In the genomic region with DNA sequence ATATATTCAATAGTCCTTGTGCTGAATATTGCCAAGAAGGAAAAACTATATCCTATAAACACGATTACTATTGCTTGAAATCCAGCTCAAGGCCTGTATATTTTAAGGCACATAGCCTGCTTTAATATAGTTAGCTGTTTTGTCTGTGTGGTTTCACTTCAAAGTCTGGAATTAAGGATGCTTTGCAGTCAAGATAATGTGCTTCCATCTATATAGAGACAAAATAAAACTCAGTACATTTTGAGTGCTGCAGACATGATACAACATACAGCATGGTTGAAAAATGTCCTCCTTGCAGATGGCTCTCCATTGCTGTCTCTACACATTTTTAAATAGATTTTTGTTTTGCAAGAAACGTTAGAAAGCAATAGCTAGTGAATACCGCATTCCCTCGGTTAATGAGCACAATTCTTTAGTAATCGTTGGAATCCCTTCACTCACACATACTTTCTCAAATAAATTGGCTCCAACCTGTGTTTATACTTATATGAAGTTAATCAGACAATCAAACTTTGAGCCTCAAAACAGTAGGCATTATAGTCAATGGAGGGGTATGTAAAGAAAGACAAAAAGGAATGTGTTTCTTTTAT, we compare ENCODE assay signal across 13 mouse cellular contexts.
DNase-seq lines count a peak whose midpoint lies in the region; ATAC-seq and TF ChIP-seq lines count a peak whose summit lies in the region.
"Had no signal": no experiment of that assay in that cellular context is flagged by ENCODE, and none has a peak within 500 bp of the region (broad histone marks: within the 10 kb centered on the region; RNA-seq: fewer than 3 reads in every experiment).

No protein-coding gene starts in this region.

- H3K27me3 ChIP-seq in hindbrain, embryonic 11.5 days (ENCODE audit: control insufficient read depth, insufficient read depth, low read length) = peaks cover 5% of the 10 kb centered on the region; the same call in 1 of the 2 replicates
- H3K27me3 ChIP-seq in midbrain, postnatal 0 days (ENCODE audit: insufficient read depth, low read length) = no peaks in the 10 kb centered on the region

- peak overlapping the region; percentile 90 for H3K4me3 ChIP-seq in hindbrain, embryonic 11.5 days (ENCODE audit: low read depth, low read length)
- H3K4me3 ChIP-seq in midbrain, postnatal 0 days (ENCODE audit: low read depth, low read length) = peak overlapping the region; percentile 78

- no peaks in the 10 kb centered on the region for H3K36me3 ChIP-seq in hindbrain, embryonic 11.5 days (ENCODE audit: control insufficient read depth, insufficient read depth, low read length)
- no peaks in the 10 kb centered on the region; the same call in 1 of the 2 replicates for H3K36me3 ChIP-seq in midbrain, postnatal 0 days (ENCODE audit: insufficient read depth, low read length)
- H3K36me3 ChIP-seq: limb, embryonic 12.5 days had no signal

- no peak for TF ChIP-seq POLR2A in brain, embryonic 14.5 days (IDR thresholded peaks at IDR 0.05; ENCODE audit: borderline replicate concordance, extremely low read depth, insufficient read depth, insufficient read length, poor library complexity, severe bottlenecking)

- peak overlapping the region; percentile 60 for H3K4me2 ChIP-seq in hindbrain, embryonic 11.5 days (replicated peaks; ENCODE audit: low read depth, low read length)
- H3K4me2 ChIP-seq in midbrain, postnatal 0 days (ENCODE audit: low read depth, low read length, poor library complexity, severe bottlenecking) = peak overlapping the region; percentile 79

- ATAC-seq in hindbrain, embryonic 11.5 days (ENCODE audit: low FRiP score) = no peak
- ATAC-seq in midbrain, postnatal 0 days (ENCODE audit: low FRiP score) = no peak

- peak; percentile 52 for DNase-seq in cerebellum, adult 9-10 months
- no peak for DNase-seq in cerebellum, adult 11 months
- DNase-seq in brain, embryonic 14.5 days (ENCODE audit: low read depth) = peak; percentile 55
- peak; percentile 43 for DNase-seq in hindbrain, embryonic 11.5 days (ENCODE audit: low spot score)
- DNase-seq in midbrain, postnatal 0 days (ENCODE audit: low spot score) = no peak
- no peak for DNase-seq in right cerebral cortex, postnatal 10 days (ENCODE audit: low spot score in 2 of 2)
- DNase-seq in thymus, postnatal 14 days = no peak
- DNase-seq in lung, postnatal 14 days = no peak
- DNase-seq: adrenal gland, postnatal 25 days; cerebellum, adult 8-10 months; heart, postnatal 14 days; lung, embryonic 14.5 days had no signal

- H3K27ac ChIP-seq in hindbrain, embryonic 11.5 days (ENCODE audit: low read depth, low read length) = peak overlapping the region; percentile 100
- H3K27ac ChIP-seq in midbrain, postnatal 0 days (ENCODE audit: low read depth, low read length) = peak overlapping the region; percentile 100
- H3K27ac ChIP-seq: limb, embryonic 12.5 days had no signal

- no peak for TF ChIP-seq CTCF in brain, embryonic 14.5 days (IDR thresholded peaks at IDR 0.05; ENCODE audit: borderline replicate concordance, extremely low read depth, insufficient read depth, insufficient read length)
- TF ChIP-seq CTCF in midbrain, postnatal 0 days (IDR thresholded peaks at IDR 0.05) = no peak

- H3K9me3 ChIP-seq in hindbrain, embryonic 11.5 days (ENCODE audit: control insufficient read depth, low read length) = no peaks in the 10 kb centered on the region
- H3K9me3 ChIP-seq in midbrain, postnatal 0 days (ENCODE audit: low read length) = no peaks in the 10 kb centered on the region
- H3K9me3 ChIP-seq: limb, embryonic 12.5 days had no signal

- H3K9ac ChIP-seq in hindbrain, embryonic 11.5 days (ENCODE audit: low read depth, low read length) = peak overlapping the region; percentile 96
- H3K9ac ChIP-seq in midbrain, postnatal 0 days (replicated peaks; ENCODE audit: low read length, poor library complexity, severe bottlenecking) = peak overlapping the region; percentile 100
- H3K9ac ChIP-seq: limb, embryonic 12.5 days; lung, embryonic 14.5 days had no signal

- no peaks in the 10 kb centered on the region for H3K4me1 ChIP-seq in hindbrain, embryonic 11.5 days (replicated peaks; ENCODE audit: control insufficient read depth, insufficient read depth, low read length)
- H3K4me1 ChIP-seq in midbrain, postnatal 0 days (ENCODE audit: insufficient read depth, low read length) = no peaks in the 10 kb centered on the region

- 6% methylated on average over 5 of the region's 5 CpGs for WGBS in hindbrain, embryonic 11.5 days
- 4% methylated on average over 5 of the region's 5 CpGs for WGBS in midbrain, postnatal 0 days

Comparison
In these comparisons a context has a peak if more than half of its experiments do, and no peak if none do; other contexts are left out.
1. DNase-seq: peak in cerebellum, adult 9-10 months (single experiment), brain, embryonic 14.5 days (single experiment) and hindbrain, embryonic 11.5 days (single experiment); none in cerebellum, adult 11 months (single experiment), midbrain, postnatal 0 days (single experiment), right cerebral cortex, postnatal 10 days (0 of 2), thymus, postnatal 14 days (single experiment) and lung, postnatal 14 days (single experiment).